Mouse (Mus musculus) cerebellum, adult 9-11 months (tissue): ENCODE measurements at regions not wholly inside any gene's neighbourhood (a gene's known extent, or its start where the extent isn't known, plus 50 kb on each side); places are given as distances from the start of the nearest gene placed in this dataset.

ENCODE experiments used
- DNase-seq: peaks from one replicate; pipeline ENCODE4 v3.0.0; 2022

GRCm38 (mm10) chrX:62176011-62176410 is 107.3 kb upstream of the 4933402E13Rik start:
- DNase-seq, result peak; percentile 63

- no peak for DNase-seq
Observed at GRCm38 (mm10) chrX:62180089-62180488, 103.2 kb upstream of the 4933402E13Rik start.
